Mouse (Mus musculus) B cell, adult 67 days (primary cell): ENCODE results near the gene Calhm3. TPM values are rescaled to one million over a fixed set of nuclear protein-coding genes. Genes with fewer than 3 reads are reported as not detected.

ENCODE experiments used
- total RNA-seq, 2 experiments: library from RNA; stranded (reverse); gene quantifications; 4 replicates each; pipeline ENCODE4 v1.2.4; 2023

Calhm3 gene
- total RNA-seq: not detected

GRCm38 (mm10) chr19:47157664-47158063 lies at the start of gene Calhm3:
TSS of gene Calhm3 (minus strand) at chr19:47157764.

GRCm38 (mm10) chr19:47178431-47179271 lies 21.1 kb upstream of the Calhm3 start, which contains the start of gene Neurl1a:
TSS of gene Neurl1a (plus strand) at chr19:47178820.

GRCm38 (mm10) chr19:47144154-47144553 lies 13.4 kb downstream of the Calhm3 start, which contains the start of gene Calhm1:
TSS of gene Calhm1 (minus strand) at chr19:47144254.

GRCm38 (mm10) chr19:47137771-47138421 lies 19.7 kb downstream of the Calhm3 start, which contains the start of gene Calhm2:
TSS of gene Calhm2 (minus strand) at chr19:47138294.

Other genes with a start within 250 kb of the Calhm3 start
- not detected for gene Ina, start 143.1 kb downstream of the Calhm3 start, total RNA-seq
- gene Nt5c2, start 142.6 kb downstream of the Calhm3 start, total RNA-seq: 10 to 100 TPM; 73.5 to 88.1 TPM
- 10 to 100 TPM; 26.3 TPM for gene Pcgf6, start 106.9 kb downstream of the Calhm3 start, total RNA-seq
- gene Taf5, start 90.0 kb downstream of the Calhm3 start, total RNA-seq: 10 to 100 TPM; 13.7 to 14.9 TPM
- gene Usmg5, start 67.1 kb downstream of the Calhm3 start, total RNA-seq: 100 to 1,000 TPM; 148 to 164 TPM
- gene Pdcd11, start 67.0 kb downstream of the Calhm3 start, total RNA-seq: 10 to 100 TPM; 48.7 to 49.4 TPM
- 10 to 100 TPM; 59.3 to 69.3 TPM for gene Calhm2, start 19.5 kb downstream of the Calhm3 start, total RNA-seq
- gene Calhm1, start 13.5 kb downstream of the Calhm3 start, total RNA-seq: under 1 TPM; 0.44 to 0.59 TPM
- gene Neurl1a, start 21.1 kb upstream of the Calhm3 start, total RNA-seq: not detected